Mouse (Mus musculus) liver, postnatal 0 days (tissue): ENCODE measurements around the gene Xylt1.

Experiments used
- CTCF ChIP-seq: sonication (generic); IDR thresholded peaks from 2 replicates; pipeline ENCODE4 v1.5.1; 2016; ENCODE audit warnings: antibody characterized with exemption, low read depth
- EP300 ChIP-seq: IDR thresholded peaks from 2 replicates; pipeline ENCODE4 v1.6.1; 2016; ENCODE audit warnings: antibody characterized with exemption, low read depth, mild to moderate bottlenecking

GRCm38 (mm10) chr7:117381188-117381981, 606 bp downstream of the Xylt1 start:
- no peak for TF ChIP-seq CTCF
- no peak for TF ChIP-seq EP300
